Comparison of ENCODE assay signal across 10 mouse cellular contexts in the genomic region with DNA sequence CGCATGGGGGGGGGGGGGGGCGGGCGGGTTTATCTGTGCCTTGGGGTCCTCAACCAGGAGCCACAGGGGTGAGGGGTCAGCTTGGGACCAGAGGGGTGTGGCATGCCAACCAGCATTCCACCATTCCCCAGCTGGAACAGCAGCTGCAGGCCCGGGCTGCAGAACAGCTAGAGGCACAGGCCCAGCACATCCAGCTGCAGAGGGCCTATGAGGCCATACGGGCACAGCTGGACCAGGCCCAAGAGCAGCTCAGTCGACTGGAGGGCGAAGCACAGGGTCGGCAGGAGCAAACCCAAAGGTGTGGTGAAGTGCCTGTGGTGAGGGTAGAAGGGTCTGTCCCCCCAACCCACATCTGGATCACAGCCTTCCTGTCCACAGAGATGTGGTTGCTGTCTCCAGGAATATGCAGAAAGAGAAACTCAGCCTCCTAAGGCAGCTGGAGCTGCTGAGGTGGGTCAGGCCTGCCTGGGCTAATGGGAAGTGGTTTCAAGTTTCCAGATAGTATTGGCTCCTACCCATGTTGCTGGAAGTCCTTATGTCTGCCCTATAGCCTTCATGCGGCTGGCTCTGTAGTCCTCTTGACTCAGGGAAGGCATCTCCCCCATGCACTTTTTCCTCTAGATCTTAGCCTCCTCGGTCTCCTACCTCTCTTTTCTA. TPM values are rescaled to one million over a fixed set of nuclear protein-coding genes. Genes with fewer than 3 reads are reported as not detected.
DNase-seq lines count a peak whose midpoint lies in the region; ATAC-seq and TF ChIP-seq lines count a peak whose summit lies in the region.
"Had no signal": no experiment of that assay in that cellular context is flagged by ENCODE, and none has a peak within 500 bp of the region (broad histone marks: within the 10 kb centered on the region; RNA-seq: fewer than 3 reads in every experiment).

No protein-coding gene starts in this region.

- peaks cover 19% of the 10 kb centered on the region; the same call in 1 of the 2 replicates for H3K4me1 ChIP-seq in forebrain, postnatal 0 days (ENCODE audit: insufficient read depth)
- peaks cover 28% of the 10 kb centered on the region for H3K4me1 ChIP-seq in forebrain, embryonic 11.5 days (replicated peaks; ENCODE audit: control insufficient read depth, insufficient read depth, low read length)
- peaks cover 23% of the 10 kb centered on the region for H3K4me1 ChIP-seq in neural tube, embryonic 11.5 days (ENCODE audit: control insufficient read depth, insufficient read depth, low read length)
- peaks cover 92% of the 10 kb centered on the region for H3K4me1 ChIP-seq in limb, embryonic 10.5 days

- DNase-seq in forebrain, postnatal 0 days: no peak
- no peak for DNase-seq in forebrain, embryonic 11.5 days (ENCODE audit: low spot score)
- no peak for DNase-seq in neural tube, embryonic 11.5 days (ENCODE audit: low spot score)
- DNase-seq in neural tube, embryonic 10.5 days (ENCODE audit: extremely low spot score, low spot score): no peak
- peak; percentile 51 for DNase-seq in limb, embryonic 10.5 days (ENCODE audit: low spot score)
- DNase-seq in testis, postnatal 14 days (ENCODE audit: low spot score): peak; percentile 30
- no peak for DNase-seq in B cell, adult 2 months
- no peak for DNase-seq in spleen, postnatal 36 days (ENCODE audit: low spot score in 2 of 2)
- DNase-seq: thymus, adult 18-20 months had no signal

- no peak overlapping the region for H3K27ac ChIP-seq in forebrain, postnatal 0 days (ENCODE audit: low read depth, low read length)
- no peak overlapping the region for H3K27ac ChIP-seq in forebrain, embryonic 11.5 days (ENCODE audit: low read depth, low read length)
- H3K27ac ChIP-seq in neural tube, embryonic 11.5 days (ENCODE audit: low read depth, low read length): no peak overlapping the region
- H3K27ac ChIP-seq in limb, embryonic 10.5 days: peak overlapping the region; percentile 66

- TF ChIP-seq CTCF in forebrain, postnatal 0 days (IDR thresholded peaks at IDR 0.05; ENCODE audit: low read depth): no peak

- no peaks in the 10 kb centered on the region for H3K9me3 ChIP-seq in forebrain, postnatal 0 days (ENCODE audit: low read length)
- no peaks in the 10 kb centered on the region for H3K9me3 ChIP-seq in forebrain, embryonic 11.5 days (ENCODE audit: control insufficient read depth, low read length)
- H3K9me3 ChIP-seq in neural tube, embryonic 11.5 days (ENCODE audit: control insufficient read depth, low read length): no peaks in the 10 kb centered on the region
- no peaks in the 10 kb centered on the region for H3K9me3 ChIP-seq in limb, embryonic 10.5 days (replicated peaks)

- H3K4me3 ChIP-seq in forebrain, postnatal 0 days (ENCODE audit: low read depth, low read length): no peak overlapping the region
- no peak overlapping the region for H3K4me3 ChIP-seq in forebrain, embryonic 11.5 days (ENCODE audit: low read depth, low read length)
- 0 out of 2 replicates have a peak overlapping the region, but pooled peaks have one; percentile 10 for H3K4me3 ChIP-seq in neural tube, embryonic 11.5 days (ENCODE audit: low read depth, low read length)
- H3K4me3 ChIP-seq in limb, embryonic 10.5 days: peak overlapping the region; percentile 40

- peak overlapping the region; percentile 24; the same call in 1 of the 2 replicates for H3K4me2 ChIP-seq in forebrain, postnatal 0 days (ENCODE audit: low read depth)
- no peak overlapping the region for H3K4me2 ChIP-seq in forebrain, embryonic 11.5 days (ENCODE audit: low read depth, low read length, severe bottlenecking)
- no peak overlapping the region for H3K4me2 ChIP-seq in neural tube, embryonic 11.5 days (ENCODE audit: low read depth)

- H3K9ac ChIP-seq in forebrain, postnatal 0 days: 0 out of 2 replicates have a peak overlapping the region, but pooled peaks have one; percentile 3
- no peak overlapping the region for H3K9ac ChIP-seq in forebrain, embryonic 11.5 days (ENCODE audit: low read length)
- no peak overlapping the region for H3K9ac ChIP-seq in neural tube, embryonic 11.5 days (ENCODE audit: low read length)

- peaks cover 10% of the 10 kb centered on the region for H3K36me3 ChIP-seq in forebrain, postnatal 0 days (ENCODE audit: insufficient read depth)
- H3K36me3 ChIP-seq in forebrain, embryonic 11.5 days (ENCODE audit: control insufficient read depth, insufficient read depth, low read length): no peaks in the 10 kb centered on the region
- peaks cover 9% of the 10 kb centered on the region for H3K36me3 ChIP-seq in neural tube, embryonic 11.5 days (ENCODE audit: control insufficient read depth, insufficient read depth, low read length)
- peaks cover 15% of the 10 kb centered on the region for H3K36me3 ChIP-seq in limb, embryonic 10.5 days

- ATAC-seq in forebrain, postnatal 0 days: no peak
- ATAC-seq in forebrain, embryonic 11.5 days (replicated peaks; ENCODE audit: low FRiP score): no peak
- ATAC-seq in neural tube, embryonic 11.5 days (ENCODE audit: insufficient read depth, low FRiP score, low TSS enrichment): no peak
- ATAC-seq: inflammation-experienced regulatory T-cells, adult 6 months had no signal

- 47% methylated on average over 8 of the region's 10 CpGs for WGBS in forebrain, postnatal 0 days
- WGBS in forebrain, embryonic 11.5 days: 38% methylated on average over 10 of the region's 10 CpGs
- 30% methylated on average over 10 of the region's 10 CpGs for WGBS in neural tube, embryonic 11.5 days
- 30% methylated on average over 10 of the region's 10 CpGs for WGBS in limb, embryonic 10.5 days

- peaks cover 48% of the 10 kb centered on the region for H3K27me3 ChIP-seq in forebrain, postnatal 0 days (ENCODE audit: insufficient read depth, low read length)
- peaks cover 59% of the 10 kb centered on the region for H3K27me3 ChIP-seq in forebrain, embryonic 11.5 days (ENCODE audit: control insufficient read depth, insufficient read depth, low read length)
- peaks cover 62% of the 10 kb centered on the region for H3K27me3 ChIP-seq in neural tube, embryonic 11.5 days (ENCODE audit: control insufficient read depth, insufficient read depth, low read length)
- H3K27me3 ChIP-seq in limb, embryonic 10.5 days (ENCODE audit: low read depth, poor library complexity, severe bottlenecking): peaks cover 64% of the 10 kb centered on the region

RNA-seq across cellular contexts. Expression of gene Cd151, which starts 1.7 kb away (rescaled TPM):
- 55.8 and 62.4 TPM in 2 replicates for total RNA-seq in forebrain, postnatal 0 days (2014; rRNA removed)
- polyA plus RNA-seq in forebrain, postnatal 0 days (2015; fragmentation: Nextera tagmentation; extraction: Ambion mirVana): 12.4 and 18.7 TPM in 2 replicates
- polyA plus RNA-seq in forebrain, embryonic 11.5 days (2014; fragmentation: Nextera tagmentation; extraction: Ambion mirVana): 40.3 and 48.6 TPM in 2 replicates
- polyA plus RNA-seq in neural tube, embryonic 11.5 days (2014; fragmentation: Nextera tagmentation; extraction: Ambion mirVana): 44.3 and 52.2 TPM in 2 replicates
- 14.0 and 15.8 TPM in 2 replicates for polyA plus RNA-seq in limb, embryonic 10.5 days (2016; fragmentation: Nextera tagmentation; extraction: Ambion mirVana)

RNA-seq across cellular contexts. Expression of gene Cracr2b, which starts 4.6 kb away (rescaled TPM):
- 4.5 and 7.2 TPM in 2 replicates for total RNA-seq in forebrain, postnatal 0 days (2014; rRNA removed)
- 5.2 and 6.7 TPM in 2 replicates for polyA plus RNA-seq in forebrain, postnatal 0 days (2015; fragmentation: Nextera tagmentation; extraction: Ambion mirVana)
- 3.6 and 5.9 TPM in 2 replicates for polyA plus RNA-seq in forebrain, embryonic 11.5 days (2014; fragmentation: Nextera tagmentation; extraction: Ambion mirVana)
- polyA plus RNA-seq in neural tube, embryonic 11.5 days (2014; fragmentation: Nextera tagmentation; extraction: Ambion mirVana): 2.8 and 6.4 TPM in 2 replicates
- polyA plus RNA-seq in limb, embryonic 10.5 days (2016; fragmentation: Nextera tagmentation; extraction: Ambion mirVana): 7.0 and 7.8 TPM in 2 replicates
- polyA plus RNA-seq: inflammation-experienced regulatory T-cells, adult 6 months had no signal

RNA-seq across cellular contexts. Expression of gene Polr2l, which starts 9.4 kb away (rescaled TPM):
- 21.1 and 24.6 TPM in 2 replicates for total RNA-seq in forebrain, postnatal 0 days (2014; rRNA removed)
- polyA plus RNA-seq in forebrain, postnatal 0 days (2015; fragmentation: Nextera tagmentation; extraction: Ambion mirVana): 73.2 and 74.8 TPM in 2 replicates
- polyA plus RNA-seq in forebrain, embryonic 11.5 days (2014; fragmentation: Nextera tagmentation; extraction: Ambion mirVana): 73.9 and 78.5 TPM in 2 replicates
- 76.9 and 79.2 TPM in 2 replicates for polyA plus RNA-seq in neural tube, embryonic 11.5 days (2014; fragmentation: Nextera tagmentation; extraction: Ambion mirVana)
- 77.2 and 86.8 TPM in 2 replicates for polyA plus RNA-seq in limb, embryonic 10.5 days (2016; fragmentation: Nextera tagmentation; extraction: Ambion mirVana)

RNA-seq across cellular contexts. Expression of gene Tspan4, which starts 9.5 kb away (rescaled TPM):
- total RNA-seq in forebrain, postnatal 0 days (2014; rRNA removed): 52.5 and 79.6 TPM in 2 replicates
- 54.9 and 57.9 TPM in 2 replicates for polyA plus RNA-seq in forebrain, postnatal 0 days (2015; fragmentation: Nextera tagmentation; extraction: Ambion mirVana)
- 29.7 and 34.0 TPM in 2 replicates for polyA plus RNA-seq in forebrain, embryonic 11.5 days (2014; fragmentation: Nextera tagmentation; extraction: Ambion mirVana)
- polyA plus RNA-seq in neural tube, embryonic 11.5 days (2014; fragmentation: Nextera tagmentation; extraction: Ambion mirVana): 32.4 and 35.8 TPM in 2 replicates
- polyA plus RNA-seq in limb, embryonic 10.5 days (2016; fragmentation: Nextera tagmentation; extraction: Ambion mirVana): 25.0 and 36.9 TPM in 2 replicates

RNA-seq across cellular contexts. Expression of gene Pnpla2, which starts 10.5 kb away (rescaled TPM):
- total RNA-seq in forebrain, postnatal 0 days (2014; rRNA removed): 6.2 and 7.7 TPM in 2 replicates
- polyA plus RNA-seq in forebrain, postnatal 0 days (2015; fragmentation: Nextera tagmentation; extraction: Ambion mirVana): 18.3 and 22.4 TPM in 2 replicates
- 16.9 and 17.9 TPM in 2 replicates for polyA plus RNA-seq in forebrain, embryonic 11.5 days (2014; fragmentation: Nextera tagmentation; extraction: Ambion mirVana)
- polyA plus RNA-seq in neural tube, embryonic 11.5 days (2014; fragmentation: Nextera tagmentation; extraction: Ambion mirVana): 14.8 and 17.6 TPM in 2 replicates
- polyA plus RNA-seq in limb, embryonic 10.5 days (2016; fragmentation: Nextera tagmentation; extraction: Ambion mirVana): 11.6 and 12.4 TPM in 2 replicates

Comparison
In these comparisons a context has a peak if more than half of its experiments do, and no peak if none do; other contexts are left out.
1. DNase-seq: peak in limb, embryonic 10.5 days (single experiment) and testis, postnatal 14 days (single experiment); none in forebrain, postnatal 0 days (single experiment), forebrain, embryonic 11.5 days (single experiment), neural tube, embryonic 11.5 days (single experiment), neural tube, embryonic 10.5 days (single experiment), B cell, adult 2 months (0 of 2) and spleen, postnatal 36 days (0 of 2).
2. H3K4me3 ChIP-seq: peak in neural tube, embryonic 11.5 days (single experiment) and limb, embryonic 10.5 days (single experiment); none in forebrain, postnatal 0 days (single experiment) and forebrain, embryonic 11.5 days (single experiment).